Mouse (Mus musculus): Measurements from ENCODE around the gene Twf2. TPM values are rescaled to one million over a fixed set of nuclear protein-coding genes. Genes with fewer than 3 reads are reported as not detected.

Gene Twf2
- total RNA-seq, 2 experiments from 2014 or later = 68.8 to 69.3 TPM

- no peak for DNase-seq
- intact Hi-C loops (cut with DNase I; ENCODE audit: low total_unique reads) = no loop called here
These were observed 60.5 kb downstream of the Twf2 start for GRCm38 (mm10) chr9:106263381-106263924.

Small RNAs within 50 kb of the gene (microRNA-seq; reads per million reads assigned to microRNA genes)
- 0 to 0.32 reads per million in 2 experiments for gene Mir135a-1
- 58,654 to 65,596 reads per million in 2 experiments for gene Mirlet7g

Other genes with a start within 250 kb of the Twf2 start
- under 1 TPM; 0.44 to 0.82 TPM for gene Col6a5, start 242.5 kb upstream of the Twf2 start, total RNA-seq (2021)
- gene Col6a4, start 106.3 kb upstream of the Twf2 start, total RNA-seq (2021) = under 1 TPM; 0.07 to 0.08 TPM
- gene Glyctk, start 45.0 kb upstream of the Twf2 start, total RNA-seq (2021) = 1 to 10 TPM; 1.3 to 1.6 TPM
- 10 to 100 TPM; 23.4 to 27.4 TPM for gene Wdr82, start 32.2 kb upstream of the Twf2 start, total RNA-seq (2021)
- gene Ppm1m, start 3.4 kb upstream of the Twf2 start, total RNA-seq (2021) = 1 to 10 TPM; 5.1 to 5.5 TPM
- gene Tlr9, start 19.5 kb downstream of the Twf2 start, total RNA-seq (2021) = under 1 TPM; 0.42 to 0.43 TPM
- 100 to 1,000 TPM; 189 to 234 TPM for gene Alas1, start 45.5 kb downstream of the Twf2 start, total RNA-seq (2021)
- 1 to 10 TPM; 1.8 to 2.5 TPM for gene Poc1a, start 78.0 kb downstream of the Twf2 start, total RNA-seq (2021)
- 10 to 100 TPM; 13.9 to 17.6 TPM for gene Dusp7, start 165.5 kb downstream of the Twf2 start, total RNA-seq (2021)
- gene Rpl29, start 226.3 kb downstream of the Twf2 start, total RNA-seq (2021) = 100 to 1,000 TPM; 350 to 424 TPM
- 10 to 100 TPM in 1 of 2 experiments, 1 to 10 TPM in 1; 8.4 to 10.9 TPM for gene Acy1, start 235.2 kb downstream of the Twf2 start, total RNA-seq (2021)
- 1 to 10 TPM; 4.6 to 6.5 TPM for gene Abhd14b, start 244.4 kb downstream of the Twf2 start, total RNA-seq (2021)
- gene Abhd14a, start 244.6 kb downstream of the Twf2 start, total RNA-seq (2021) = 10 to 100 TPM; 13.3 to 16.0 TPM

All from gastrocnemius, postnatal 14 days (tissue).